Mouse (Mus musculus) stomach, embryonic 14.5 days (tissue): Measurements from ENCODE around the gene Ltbp1. TPM values are rescaled to one million over a fixed set of nuclear protein-coding genes. Genes with fewer than 3 reads are reported as not detected.

Experiments
- ATAC-seq: fragments of 200-750 bp; cut with Nextera tagmentation; 2 replicates; pipeline ENCODE4 v1.8.0; 2017; ENCODE audit warnings: low read depth, moderate TSS enrichment; ENCODE audit not compliant: insufficient number of reproducible peaks, insufficient read depth, low FRiP score
- H3K27ac ChIP-seq: fragments of 300-500 bp; sonication (generic); 2 replicates; pipeline ENCODE4 v1.5.1; 2014; ENCODE audit warnings: mild to moderate bottlenecking, low read length, moderate library complexity, mixed read lengths
- H3K27me3 ChIP-seq: fragments of 300-500 bp; sonication (generic); 2 replicates; pipeline ENCODE4 v1.6.1; 2014; ENCODE audit warnings: low read length, control low read depth, mixed read lengths; ENCODE audit not compliant: control insufficient read depth, insufficient read depth
- H3K36me3 ChIP-seq: fragments of 300-500 bp; sonication (generic); 2 replicates; pipeline ENCODE4 v1.6.1; 2014; ENCODE audit warnings: mild to moderate bottlenecking, control low read depth, low read length, moderate library complexity, mixed read lengths; ENCODE audit not compliant: control insufficient read depth, insufficient read depth
- H3K4me1 ChIP-seq: fragments of 300-500 bp; sonication (generic); 2 replicates; pipeline ENCODE4 v1.6.1; 2014; ENCODE audit warnings: low read length, control low read depth, mixed read lengths; ENCODE audit not compliant: control insufficient read depth, insufficient read depth
- H3K4me2 ChIP-seq: fragments of 300-500 bp; sonication (generic); replicated peaks from 2 replicates; pipeline ENCODE4 v1.6.1; 2014; ENCODE audit warnings: low read depth, low read length, control low read depth
- H3K4me3 ChIP-seq: fragments of 300-500 bp; sonication (generic); 2 replicates; pipeline ENCODE4 v1.5.1; 2014; ENCODE audit warnings: low read depth, low read length, control low read depth
- H3K9ac ChIP-seq: fragments of 300-500 bp; sonication (generic); replicated peaks from 2 replicates; pipeline ENCODE4 v1.6.1; 2014; ENCODE audit warnings: low read depth, mild to moderate bottlenecking, control low read depth, low read length, moderate library complexity, mixed read lengths
- H3K9me3 ChIP-seq: fragments of 300-500 bp; sonication (generic); 2 replicates; pipeline ENCODE4 v1.6.1; 2016; ENCODE audit warnings: low read depth, low read length, control low read depth; ENCODE audit not compliant: control insufficient read depth
- WGBS: fragments of 180-500 bp; shearing (Covaris S2); extraction: QIAGEN DNeasy Blood & Tissue Kit; methylation state at CpG from one replicate; pipeline ENCODE4 v1.1.7; 2014; 5-methylcytosine and 5-hydroxymethylcytosine counted together
- polyA plus RNA-seq: library from polyadenylated mRNA; unstranded; fragments of >200 nt; fragmentation: Nextera tagmentation; extraction: Ambion mirVana; gene quantifications from 2 replicates; pipeline ENCODE4 v1.2.1, GENCODE M21; 2014

Gene Ltbp1
- polyA plus RNA-seq, 1 experiment from 2014 or later: 49.3 TPM

DNA sequence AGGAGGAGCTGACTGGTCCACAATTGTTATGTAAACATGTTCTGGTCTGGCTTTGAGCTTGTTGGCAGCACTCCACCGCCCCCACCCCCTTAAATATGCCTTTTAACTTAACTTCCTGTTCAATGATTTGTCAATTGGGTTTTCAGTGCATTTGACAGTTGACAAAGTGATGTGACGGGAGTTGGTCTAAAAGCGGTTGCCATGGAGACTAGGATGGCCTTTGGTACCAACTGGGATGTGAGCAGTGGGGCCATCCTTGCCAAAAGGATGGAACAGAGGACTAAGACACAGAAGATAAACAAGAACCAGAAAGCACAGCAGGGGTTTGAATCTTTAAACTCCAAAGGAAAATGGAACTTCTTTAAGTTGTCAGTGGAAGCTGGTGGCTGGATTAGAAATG, 92.0 kb downstream of the Ltbp1 start:
- Histone ChIP-seq H3K4me2 (no peak overlapping the region), H3K36me3 (no peaks in the 10 kb centered on the region), H3K4me3 (no peak overlapping the region), H3K9ac (no peak overlapping the region), H3K9me3 (no peaks in the 10 kb centered on the region), H3K4me1 (peaks cover 11% of the 10 kb centered on the region; the same call in 1 of the 2 replicates), H3K27ac (no peak overlapping the region), H3K27me3 (no peaks in the 10 kb centered on the region)
- 66% methylated on average over 3 of the region's 3 CpGs for WGBS
- ATAC-seq: no peak

DNA sequence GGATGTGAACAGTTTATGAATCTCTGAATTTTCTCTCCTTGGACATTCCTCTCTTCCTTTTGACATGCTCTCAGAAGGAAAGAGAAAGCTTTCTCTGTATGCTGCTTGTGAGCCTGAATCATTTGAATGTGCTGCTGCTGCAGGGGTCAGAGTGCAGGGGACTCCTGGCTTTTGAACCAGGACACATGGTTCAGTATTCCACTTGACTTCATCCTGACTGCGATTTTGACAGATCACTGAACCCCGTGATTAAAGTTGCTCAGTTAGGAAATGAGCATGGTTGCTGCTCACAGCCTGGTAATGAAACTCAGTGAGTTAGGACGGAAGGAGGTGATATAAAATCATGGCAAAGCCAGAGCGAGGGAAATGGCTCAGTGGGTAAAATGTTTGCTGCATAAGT, 95.8 kb downstream of the Ltbp1 start:
- no peaks in the 10 kb centered on the region for H3K27me3 ChIP-seq

GRCm38 (mm10) chr17:75101994-75102393, 96.6 kb downstream of the Ltbp1 start:
- no peaks in the 10 kb centered on the region for H3K27me3 ChIP-seq
- no peak overlapping the region for H3K4me3 ChIP-seq
- ATAC-seq: no peak
- H3K4me1 ChIP-seq: peaks cover 7% of the 10 kb centered on the region; the same call in 1 of the 2 replicates
- no peaks in the 10 kb centered on the region for H3K9me3 ChIP-seq
- no peak overlapping the region for H3K4me2 ChIP-seq
- no peak overlapping the region for H3K9ac ChIP-seq
- WGBS: 93% methylated on average over 8 of the region's 8 CpGs
- no peaks in the 10 kb centered on the region for H3K36me3 ChIP-seq
- no peak overlapping the region for H3K27ac ChIP-seq

More for the DNA sequence above, 95.8 kb downstream of the Ltbp1 start:
- Histone ChIP-seq H3K9me3 (no peaks in the 10 kb centered on the region), H3K4me1 (peaks cover 11% of the 10 kb centered on the region; the same call in 1 of the 2 replicates), H3K4me3 (no peak overlapping the region), H3K9ac (no peak overlapping the region), H3K4me2 (no peak overlapping the region), H3K27ac (no peak overlapping the region), H3K36me3 (no peaks in the 10 kb centered on the region)
- 71% methylated on average over 4 of the region's 4 CpGs for WGBS
- no peak for ATAC-seq

DNA sequence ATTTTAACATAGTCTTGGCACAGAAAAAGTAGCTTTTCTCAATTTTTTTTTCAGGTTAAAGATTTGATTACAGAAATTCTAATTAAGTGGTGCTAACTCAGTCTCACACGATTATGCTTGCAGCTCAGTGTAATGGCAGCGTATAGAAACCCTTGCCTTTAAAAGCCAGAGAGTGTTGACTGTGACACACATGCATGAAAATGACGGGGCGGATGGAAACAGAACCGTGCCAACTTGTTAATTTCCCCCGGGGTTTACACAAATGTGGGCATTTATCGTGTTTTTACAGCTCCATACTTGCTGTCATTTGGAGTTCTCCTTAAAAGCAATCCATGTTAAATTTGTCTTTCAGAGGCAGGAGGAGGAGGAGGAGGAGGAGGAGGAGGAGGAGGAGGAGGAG, 102.0 kb downstream of the Ltbp1 start:
- 0 out of 2 replicates have a peak, but pooled peaks cover 3% of the 10 kb centered on the region for H3K4me1 ChIP-seq
- no peak overlapping the region for H3K4me3 ChIP-seq
- H3K9me3 ChIP-seq: no peaks in the 10 kb centered on the region
- no peak overlapping the region for H3K4me2 ChIP-seq
- H3K9ac ChIP-seq: no peak overlapping the region
- H3K27me3 ChIP-seq: no peaks in the 10 kb centered on the region
- no peak overlapping the region for H3K27ac ChIP-seq
- H3K36me3 ChIP-seq: no peaks in the 10 kb centered on the region
- no peak for ATAC-seq
- WGBS: 69% methylated on average over 7 of the region's 7 CpGs

- no peak for ATAC-seq
- H3K27ac ChIP-seq: peak overlapping the region; percentile 21; the same call in 1 of the 2 replicates
- H3K4me1 ChIP-seq: 0 out of 2 replicates have a peak, but pooled peaks cover 3% of the 10 kb centered on the region
- no peaks in the 10 kb centered on the region for H3K9me3 ChIP-seq
- no peak overlapping the region for H3K4me2 ChIP-seq
- 60% methylated on average over 5 of the region's 5 CpGs for WGBS
- H3K4me3 ChIP-seq: no peak overlapping the region
- no peaks in the 10 kb centered on the region for H3K36me3 ChIP-seq
- H3K9ac ChIP-seq: no peak overlapping the region
- no peaks in the 10 kb centered on the region for H3K27me3 ChIP-seq
These were observed 102.5 kb downstream of the Ltbp1 start for GRCm38 (mm10) chr17:75107879-75108278.

- 60% methylated on average over 5 of the region's 5 CpGs for WGBS
- peak; percentile 80 for ATAC-seq
- H3K9ac ChIP-seq: no peak overlapping the region
These were observed 103.8 kb downstream of the Ltbp1 start for GRCm38 (mm10) chr17:75109081-75109716.

DNA sequence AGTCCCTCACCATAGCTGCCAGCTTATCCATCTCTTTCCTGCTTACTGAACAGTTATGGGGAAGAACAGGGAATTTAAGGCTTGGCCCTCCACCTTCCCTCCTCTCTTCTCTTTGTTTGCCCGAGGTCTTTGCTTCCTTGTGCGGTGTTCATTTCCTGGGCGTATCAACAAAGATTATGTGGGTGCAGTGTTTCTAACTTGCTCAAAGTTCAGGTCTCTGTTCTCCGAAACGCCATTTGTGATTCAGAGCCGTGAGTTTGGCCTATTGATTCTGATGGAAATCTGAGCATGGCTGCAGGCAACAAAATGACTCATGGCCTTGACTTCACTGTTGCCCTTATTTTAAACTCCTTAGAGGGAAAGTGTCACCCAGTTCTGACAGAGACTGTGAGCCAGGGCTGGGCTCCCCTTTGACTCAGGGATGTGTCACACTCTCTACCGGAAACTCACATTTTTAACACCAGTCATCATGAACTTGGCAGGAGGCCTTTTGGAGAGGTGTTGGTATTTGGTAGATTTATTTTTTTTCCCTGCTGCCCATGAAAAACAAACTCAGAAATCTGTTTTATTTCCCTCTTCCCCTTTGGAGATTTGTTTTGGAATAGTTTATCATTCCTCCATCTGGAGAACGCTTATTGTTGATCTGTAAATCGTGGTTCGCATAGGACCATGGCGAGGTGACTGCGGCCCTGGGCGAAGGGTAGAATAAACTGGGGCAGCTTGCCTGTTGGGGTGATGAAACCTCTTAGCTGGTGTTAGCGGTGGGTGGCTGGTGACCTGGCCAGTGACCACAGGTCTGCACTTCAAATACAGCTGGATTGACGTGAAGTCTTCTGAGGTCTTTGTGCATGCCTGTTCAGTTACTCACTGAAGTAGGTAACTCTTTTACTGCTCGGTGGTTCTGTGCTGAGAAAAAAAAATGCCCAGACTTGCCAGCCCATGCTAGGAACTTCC, 105.2 kb downstream of the Ltbp1 start:
- Histone ChIP-seq H3K27ac (peak overlapping the region; percentile 76; the same call in 1 of the 2 replicates), H3K27me3 (no peaks in the 10 kb centered on the region), H3K9ac (no peak overlapping the region), H3K4me3 (no peak overlapping the region), H3K36me3 (no peaks in the 10 kb centered on the region), H3K4me2 (no peak overlapping the region), H3K4me1 (0 out of 2 replicates have a peak, but pooled peaks cover 3% of the 10 kb centered on the region), H3K9me3 (no peaks in the 10 kb centered on the region)
- no peak for ATAC-seq
- 76% methylated on average over 16 of the region's 16 CpGs for WGBS

More at GRCm38 (mm10) chr17:75109081-75109716, 103.8 kb downstream of the Ltbp1 start:
- Histone ChIP-seq H3K4me3 (no peak overlapping the region), H3K27me3 (no peaks in the 10 kb centered on the region), H3K36me3 (no peaks in the 10 kb centered on the region), H3K9me3 (no peaks in the 10 kb centered on the region), H3K4me2 (no peak overlapping the region), H3K27ac (peak overlapping the region; percentile 76), H3K4me1 (0 out of 2 replicates have a peak, but pooled peaks cover 3% of the 10 kb centered on the region)

GRCm38 (mm10) chr17:75115594-75115993, 110.2 kb downstream of the Ltbp1 start:
- H3K4me2 ChIP-seq: no peak overlapping the region
- H3K4me1 ChIP-seq: no peaks in the 10 kb centered on the region
- no peak for ATAC-seq
- no peaks in the 10 kb centered on the region for H3K27me3 ChIP-seq
- no peak overlapping the region for H3K27ac ChIP-seq
- no peak overlapping the region for H3K4me3 ChIP-seq
- H3K9me3 ChIP-seq: no peaks in the 10 kb centered on the region
- 66% methylated on average over 8 of the region's 8 CpGs for WGBS
- H3K36me3 ChIP-seq: no peaks in the 10 kb centered on the region
- H3K9ac ChIP-seq: no peak overlapping the region
